Mouse (Mus musculus) erythroblast, embryonic 14.5 days (primary cell): Measurements from ENCODE around the gene Aurkaip1.

Experiments
- GATA1 ChIP-seq: IDR thresholded peaks from 2 replicates; pipeline ENCODE4 v1.6.1; 2012; ENCODE audit warnings: low read length, inconsistent platforms, mixed read lengths
- TAL1 ChIP-seq: IDR thresholded peaks from 3 replicates; pipeline ENCODE4 v1.6.1; 2012; ENCODE audit warnings: low read length, inconsistent platforms, mixed read lengths

DNA sequence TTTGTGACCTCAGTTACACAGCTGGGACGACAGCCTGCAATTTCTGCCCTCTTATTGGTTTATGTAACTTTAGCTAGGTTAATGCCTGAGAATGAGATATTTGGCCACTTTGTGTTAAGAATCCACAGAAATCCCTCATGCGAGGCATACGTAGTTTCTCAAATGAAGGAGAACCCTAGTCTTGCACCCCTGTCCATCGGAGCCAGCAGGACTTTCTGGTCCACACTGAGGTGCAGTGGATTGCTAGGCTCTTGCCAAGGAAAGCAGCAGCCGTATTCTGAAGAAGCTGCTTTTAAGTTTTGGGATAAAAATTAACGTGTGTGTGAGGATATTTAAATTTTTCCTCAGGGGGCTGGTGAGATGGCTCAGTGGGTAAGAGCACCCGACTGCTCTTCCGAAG lies 476 bp upstream of the Aurkaip1 start:
- no peak for TF ChIP-seq TAL1
- TF ChIP-seq GATA1 = no peak
